Mouse (Mus musculus) embryonic facial prominence, embryonic 11.5 days (tissue): Measurements from ENCODE around the gene Hspg2. TPM values are rescaled to one million over a fixed set of nuclear protein-coding genes. Genes with fewer than 3 reads are reported as not detected.
"Not testable (repeated sequence)": the region's sequence is repeated elsewhere in the genome, so short reads cannot be mapped to it uniquely, and the experiment has no call there.

Experiments
- ATAC-seq: fragments of 200-750 bp; cut with Nextera tagmentation; replicated peaks from 2 replicates; pipeline ENCODE4 v1.8.0; 2017; ENCODE audit warnings: low read depth; ENCODE audit not compliant: insufficient number of reproducible peaks, low FRiP score, low TSS enrichment
- DNase-seq: peaks from one replicate; pipeline ENCODE4 v3.0.0-alpha.2; 2015; ENCODE audit warnings: low spot score
- H3K27ac ChIP-seq: fragments of 300-500 bp; sonication (generic); replicated peaks from 2 replicates; pipeline ENCODE4 v1.5.1; 2014; ENCODE audit warnings: mild to moderate bottlenecking, low read depth, low read length, control low read depth
- H3K27me3 ChIP-seq: fragments of 300-500 bp; sonication (generic); 2 replicates; pipeline ENCODE4 v1.6.1; 2014; ENCODE audit warnings: mild to moderate bottlenecking, low read length, moderate library complexity, mixed read lengths; ENCODE audit not compliant: control insufficient read depth, insufficient read depth
- H3K36me3 ChIP-seq: fragments of 300-500 bp; sonication (generic); replicated peaks from 2 replicates; pipeline ENCODE4 v1.6.1; 2014; ENCODE audit warnings: low read depth, mild to moderate bottlenecking, low read length, moderate library complexity, mixed read lengths; ENCODE audit not compliant: control insufficient read depth, insufficient read depth
- H3K4me1 ChIP-seq: fragments of 300-500 bp; sonication (generic); 2 replicates; pipeline ENCODE4 v1.6.1; 2014; ENCODE audit warnings: low read length, mixed read lengths; ENCODE audit not compliant: control insufficient read depth, insufficient read depth
- H3K4me2 ChIP-seq: fragments of 300-500 bp; sonication (generic); 2 replicates; pipeline ENCODE4 v1.6.1; 2014; ENCODE audit warnings: low read depth, mild to moderate bottlenecking, control low read depth, low read length, moderate library complexity
- H3K4me3 ChIP-seq: fragments of 300-500 bp; sonication (generic); 2 replicates; pipeline ENCODE4 v1.5.1; 2014; ENCODE audit warnings: low read depth, low read length, control low read depth
- H3K9ac ChIP-seq: fragments of 300-500 bp; sonication (generic); replicated peaks from 2 replicates; pipeline ENCODE4 v1.6.1; 2014; ENCODE audit warnings: mild to moderate bottlenecking, control low read depth, low read length
- H3K9me3 ChIP-seq: fragments of 300-500 bp; sonication (generic); replicated peaks from 2 replicates; pipeline ENCODE4 v1.6.1; 2016; ENCODE audit warnings: mild to moderate bottlenecking, low read length, inconsistent platforms, mixed read lengths; ENCODE audit not compliant: control insufficient read depth
- WGBS: fragments of 180-500 bp; shearing (Covaris S2); extraction: QIAGEN DNeasy Blood & Tissue Kit; methylation state at CpG from one replicate; pipeline ENCODE4 v1.1.7; 2014; 5-methylcytosine and 5-hydroxymethylcytosine counted together
- polyA plus RNA-seq: library from polyadenylated mRNA; unstranded; fragments of >200 nt; fragmentation: Nextera tagmentation; extraction: Ambion mirVana; gene quantifications from 2 replicates; pipeline ENCODE4 v1.2.1, GENCODE M21; 2014

The Hspg2 gene
- polyA plus RNA-seq, result 14.4 and 17.6 TPM in 2 replicates

- H3K9ac ChIP-seq, result peak within 1 kb of the TSS; percentile 79
- H3K9me3 ChIP-seq, result no peaks in the 10 kb centered on the region
- peak within 1 kb of the TSS; percentile 42 for H3K27ac ChIP-seq
- no peaks in the 10 kb centered on the region for H3K27me3 ChIP-seq
- H3K36me3 ChIP-seq, result no peaks in the 10 kb centered on the region
- peak within 1 kb of the TSS; percentile 76 for H3K4me3 ChIP-seq
- ATAC-seq (peak; percentile 87), DNase-seq (peak; percentile 99)
- H3K4me1 ChIP-seq, result no peaks in the 10 kb centered on the region
- 2% methylated on average over 65 of the region's 72 CpGs for WGBS
- peak within 1 kb of the TSS; percentile 91 for H3K4me2 ChIP-seq
These were observed at the start of gene Hspg2 for GRCm38 (mm10) chr4:137468260-137469080. Gene Hspg2 (plus strand): TSS chr4:137468769.

DNA sequence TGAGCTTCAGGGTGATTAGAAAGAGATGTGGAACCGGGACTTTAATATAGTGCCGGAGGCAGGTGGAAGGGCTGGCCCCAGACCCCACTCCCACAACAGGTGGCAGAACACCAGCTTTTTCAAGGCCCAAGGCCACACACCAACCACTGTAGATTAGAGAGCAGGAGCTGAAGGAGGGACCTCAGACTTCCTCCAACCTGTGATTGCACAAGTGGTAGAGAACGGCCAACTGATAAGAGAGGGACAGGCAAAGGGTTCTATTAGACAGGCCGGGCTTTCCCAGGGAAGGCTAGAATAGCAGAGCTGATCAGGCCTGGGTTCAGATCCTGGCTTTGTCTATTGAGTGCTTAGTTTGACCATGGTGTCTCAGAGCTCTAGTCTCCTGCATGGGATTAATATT, 38.1 kb upstream of the Hspg2 start, which contains the start of gene Cela3b:
Gene Cela3b (minus strand): TSS at position 39 of the 400 bp plus-strand sequence.
- DNase-seq, result no peak
- ATAC-seq, result no peak
- H3K9ac ChIP-seq, result no peak within 1 kb of the TSS
- H3K4me1 ChIP-seq, result no peaks in the 10 kb centered on the region
- H3K4me2 ChIP-seq, result no peak within 1 kb of the TSS
- H3K27me3 ChIP-seq, result no peaks in the 10 kb centered on the region
- no peaks in the 10 kb centered on the region for H3K36me3 ChIP-seq
- WGBS, result 91% methylated on average over 4 of the region's 4 CpGs
- no peak within 1 kb of the TSS for H3K4me3 ChIP-seq
- no peak within 1 kb of the TSS for H3K27ac ChIP-seq
- no peaks in the 10 kb centered on the region for H3K9me3 ChIP-seq

GRCm38 (mm10) chr4:137432700-137433550, 35.6 kb upstream of the Hspg2 start:
- not testable (repeated sequence) for H3K27me3 ChIP-seq, ATAC-seq, H3K27ac ChIP-seq, H3K9me3 ChIP-seq, DNase-seq, H3K4me2 ChIP-seq, H3K9ac ChIP-seq, H3K4me3 ChIP-seq, H3K4me1 ChIP-seq, H3K36me3 ChIP-seq
- WGBS, result 79% methylated on average over 10 of the region's 10 CpGs

DNA sequence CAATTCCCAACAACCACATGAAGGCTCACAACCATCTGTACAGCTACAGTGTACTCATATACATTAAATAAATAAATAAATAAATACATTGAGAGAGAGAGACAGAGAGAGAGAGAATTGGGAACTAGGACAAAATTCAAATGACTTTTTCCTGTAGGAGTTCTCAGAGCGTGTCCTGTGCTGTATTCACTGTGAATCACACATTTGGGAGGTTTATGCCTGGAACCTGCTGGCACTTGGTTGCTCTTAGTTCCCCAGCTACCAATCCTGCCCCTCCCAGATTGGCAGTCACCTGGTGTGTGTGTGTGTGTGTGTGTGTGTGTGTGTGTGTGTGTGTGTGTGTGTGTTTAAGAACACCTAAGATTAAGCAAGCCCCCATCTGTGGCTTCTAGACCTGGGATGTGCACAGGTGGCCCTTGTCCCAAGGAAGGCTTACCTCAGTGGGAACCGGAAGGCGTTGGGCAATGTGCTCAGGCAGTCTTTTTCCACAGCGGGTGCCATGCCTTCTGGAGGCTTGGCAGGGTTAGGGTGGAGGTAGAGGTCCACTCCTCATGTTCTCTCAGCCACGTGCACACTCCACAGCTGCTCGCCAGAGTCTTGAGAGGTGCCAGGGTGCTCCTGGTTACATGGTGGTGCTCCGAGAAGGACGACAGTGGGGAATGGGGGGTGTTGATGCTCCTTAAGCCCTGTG, 31.4 kb upstream of the Hspg2 start:
- Histone ChIP-seq H3K27me3 (no peaks in the 10 kb centered on the region), H3K27ac (no peak overlapping the region), H3K4me2 (no peak overlapping the region), H3K9ac (no peak overlapping the region), H3K9me3 (no peaks in the 10 kb centered on the region), H3K36me3 (no peaks in the 10 kb centered on the region), H3K4me3 (no peak overlapping the region), H3K4me1 (no peaks in the 10 kb centered on the region)
- DNase-seq (no peak), ATAC-seq (no peak)
- WGBS, result 88% methylated on average over 8 of the region's 8 CpGs

GRCm38 (mm10) chr4:137438842-137439241, 29.7 kb upstream of the Hspg2 start:
- no peak overlapping the region for H3K9ac ChIP-seq
- H3K27ac ChIP-seq, result no peak overlapping the region
- DNase-seq, result no peak
- no peak overlapping the region for H3K4me2 ChIP-seq
- no peaks in the 10 kb centered on the region for H3K4me1 ChIP-seq
- no peak for ATAC-seq
- H3K27me3 ChIP-seq, result no peaks in the 10 kb centered on the region
- no peaks in the 10 kb centered on the region for H3K9me3 ChIP-seq
- H3K36me3 ChIP-seq, result no peaks in the 10 kb centered on the region
- no peak overlapping the region for H3K4me3 ChIP-seq
- WGBS, result 88% methylated on average over 8 of the region's 8 CpGs

GRCm38 (mm10) chr4:137441332-137441731, 27.2 kb upstream of the Hspg2 start:
- Histone ChIP-seq H3K9me3 (no peaks in the 10 kb centered on the region), H3K4me3 (no peak overlapping the region), H3K27ac (no peak overlapping the region), H3K4me2 (no peak overlapping the region), H3K36me3 (no peaks in the 10 kb centered on the region), H3K9ac (no peak overlapping the region), H3K27me3 (no peaks in the 10 kb centered on the region), H3K4me1 (no peaks in the 10 kb centered on the region)
- DNase-seq, result no peak
- WGBS, result 78% methylated on average over 4 of the region's 4 CpGs
- no peak for ATAC-seq

- H3K27me3 ChIP-seq, result no peaks in the 10 kb centered on the region
- no peak overlapping the region for H3K4me2 ChIP-seq
- 18% methylated on average over 5 of the region's 5 CpGs for WGBS
- ATAC-seq (no peak), DNase-seq (peak; percentile 83)
- no peaks in the 10 kb centered on the region for H3K9me3 ChIP-seq
- H3K4me3 ChIP-seq, result no peak overlapping the region
- H3K27ac ChIP-seq, result no peak overlapping the region
- H3K4me1 ChIP-seq, result no peaks in the 10 kb centered on the region
- H3K9ac ChIP-seq, result no peak overlapping the region
- no peaks in the 10 kb centered on the region for H3K36me3 ChIP-seq
These were observed 24.9 kb upstream of the Hspg2 start for GRCm38 (mm10) chr4:137443625-137444024.
